Mouse (Mus musculus): ENCODE results near the gene Olfr1211.

Gene Olfr1211

GRCm38 (mm10) chr2:88938011-88938410 lies at the start of gene Olfr1211:
Gene Olfr1211 (minus strand): TSS chr2:88938111.
- no peak for DNase-seq

GRCm38 (mm10) chr2:88980181-88980580 lies 42.3 kb upstream of the Olfr1211 start, which contains the start of gene Gm13762:
Gene Gm13762 (minus strand): TSS chr2:88980281.
- DNase-seq: no peak

DNA sequence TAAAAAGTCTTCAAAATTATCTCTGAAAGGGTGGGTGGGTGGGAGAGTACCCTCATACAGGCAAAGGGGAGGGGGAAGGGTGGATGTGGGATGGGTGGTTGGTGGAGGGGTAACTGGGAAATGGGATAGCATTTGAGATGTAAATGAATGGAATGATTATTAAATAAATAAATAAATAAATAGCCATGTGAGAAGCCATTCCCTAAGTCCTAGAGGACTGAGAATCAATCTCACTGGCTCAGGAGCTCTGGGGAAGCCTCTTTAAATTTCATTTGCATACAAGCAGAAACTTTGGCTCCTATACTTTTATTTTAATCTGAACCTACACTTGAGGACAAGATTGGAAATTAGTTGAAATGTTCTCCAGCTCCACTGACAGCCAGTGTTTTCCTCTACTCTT lies 15.8 kb upstream of the Olfr1211 start, which contains the start of gene Olfr1212:
Gene Olfr1212 (plus strand): TSS at position 301 of the 400 bp plus-strand sequence.
- no peak for DNase-seq

DNA sequence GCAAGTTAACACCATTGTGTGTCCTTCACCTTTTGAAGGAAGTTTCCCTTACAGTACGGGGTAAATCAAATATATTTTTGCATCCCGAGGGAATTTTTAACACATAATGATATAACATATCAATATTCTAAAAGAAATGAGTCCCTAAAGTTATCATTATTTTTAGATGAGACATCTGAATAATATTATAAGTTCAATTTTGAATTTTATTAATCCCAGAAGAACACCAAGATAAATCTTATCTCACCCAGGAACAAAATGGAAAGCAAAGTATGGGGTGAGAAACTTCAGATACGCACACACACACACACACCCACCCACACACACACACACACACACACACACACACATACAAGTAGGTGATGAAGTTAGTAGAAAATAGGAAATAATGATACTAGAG lies 22.9 kb downstream of the Olfr1211 start, which contains the start of gene Olfr1209:
Gene Olfr1209 (minus strand): TSS at position 101 of the 400 bp plus-strand sequence.
- no peak for DNase-seq

- no peak for DNase-seq
These were observed 35.7 kb downstream of the Olfr1211 start, which contains the start of gene Olfr1208 for GRCm38 (mm10) chr2:88902211-88902610. Gene Olfr1208 (minus strand): TSS chr2:88902311.

Data from thymus, adult 18-20 months (tissue).